Mouse (Mus musculus) adrenal gland, postnatal 10 days (tissue): ENCODE results near the gene Pfkfb2. TPM values are rescaled to one million over a fixed set of nuclear protein-coding genes. Genes with fewer than 3 reads are reported as not detected.
"Not testable (repeated sequence)": the region's sequence is repeated elsewhere in the genome, so short reads cannot be mapped to it uniquely, and the experiment has no call there.

Source experiments
- DNase-seq: peaks from one replicate; pipeline ENCODE4 v3.0.0; 2021; ENCODE audit warnings: mixed read lengths
- total RNA-seq, 2 experiments: library from RNA; stranded (reverse); gene quantifications; 2 replicates each; pipeline ENCODE4 v1.2.3; 2021

The Pfkfb2 gene
- total RNA-seq, 2 experiments from 2014 or later = 16.1 to 22.1 TPM

GRCm38 (mm10) chr1:130698601-130699000 lies 30.5 kb downstream of the Pfkfb2 start:
- DNase-seq = no peak

- no peak for DNase-seq
Observed at GRCm38 (mm10) chr1:130683905-130684304, 45.1 kb downstream of the Pfkfb2 start.

- DNase-seq = no peak
Observed at GRCm38 (mm10) chr1:130681656-130682413, 47.2 kb downstream of the Pfkfb2 start.

- DNase-seq = no peak
Observed at GRCm38 (mm10) chr1:130681075-130681474, 48.0 kb downstream of the Pfkfb2 start.

GRCm38 (mm10) chr1:130678551-130678950 lies 50.5 kb downstream of the Pfkfb2 start:
- no peak for DNase-seq

GRCm38 (mm10) chr1:130663576-130663975 lies 65.5 kb downstream of the Pfkfb2 start:
- not testable (repeated sequence) for DNase-seq

- DNase-seq = no peak
Observed at GRCm38 (mm10) chr1:130661454-130661853, 67.6 kb downstream of the Pfkfb2 start, which contains the start of gene C4bp. Gene C4bp (minus strand): TSS chr1:130661632.

GRCm38 (mm10) chr1:130659641-130660040 lies 69.4 kb downstream of the Pfkfb2 start:
- not testable (repeated sequence) for DNase-seq

- no peak for DNase-seq
Observed at GRCm38 (mm10) chr1:130644103-130644502, 85.0 kb downstream of the Pfkfb2 start.

- DNase-seq = no peak
Observed at GRCm38 (mm10) chr1:130640967-130641366, 88.1 kb downstream of the Pfkfb2 start.

Other genes with a start within 250 kb of the Pfkfb2 start
- not detected for gene Zp3r, start 99.6 kb downstream of the Pfkfb2 start, total RNA-seq
- gene C4bp, start 67.6 kb downstream of the Pfkfb2 start, total RNA-seq = 10 to 100 TPM; 11.4 to 14.9 TPM
- gene Gm29427, start 13.5 kb downstream of the Pfkfb2 start, total RNA-seq = not detected
- 1 to 10 TPM; 7.4 to 8.1 TPM for gene Yod1, start 11.9 kb downstream of the Pfkfb2 start, total RNA-seq
- gene AA986860, start 2.7 kb upstream of the Pfkfb2 start, total RNA-seq = 1 to 10 TPM; 2.1 to 2.3 TPM
- under 1 TPM; 0.15 to 0.24 TPM for gene Fcamr, start 71.6 kb upstream of the Pfkfb2 start, total RNA-seq
- gene Pigr, start 97.4 kb upstream of the Pfkfb2 start, total RNA-seq = 1 to 10 TPM; 1.1 to 1.3 TPM
- 1 to 10 TPM; 3.4 to 4.1 TPM for gene Fcmr, start 136.4 kb upstream of the Pfkfb2 start, total RNA-seq
- not detected for gene Il24, start 158.2 kb upstream of the Pfkfb2 start, total RNA-seq
- not detected for gene Il20, start 182.2 kb upstream of the Pfkfb2 start, total RNA-seq
- not detected for gene Il19, start 210.9 kb upstream of the Pfkfb2 start, total RNA-seq